Mouse (Mus musculus) forebrain, embryonic 14.5 days (tissue): Measurements from ENCODE around the gene Gm28372. TPM values are rescaled to one million over a fixed set of nuclear protein-coding genes. Genes with fewer than 3 reads are reported as not detected.
A peak's percentile ranks its signal among the peaks of the same experiment; 100 is the strongest.

Experiments used
- ATAC-seq: fragments of 200-750 bp; cut with Nextera tagmentation; 2 replicates; pipeline ENCODE4 v1.8.0; 2017; ENCODE audit warnings: mild to moderate bottlenecking, moderate library complexity
- DNase-seq: peaks from one replicate; pipeline ENCODE4 v3.0.0-alpha.2; 2015; ENCODE audit warnings: low spot score
- H3K27ac ChIP-seq: fragments of 300-500 bp; sonication (generic); 2 replicates; pipeline ENCODE4 v1.5.1; 2014; ENCODE audit warnings: low read depth, mild to moderate bottlenecking, control low read depth, low read length, moderate library complexity
- H3K27me3 ChIP-seq: fragments of 300-500 bp; sonication (generic); replicated peaks from 2 replicates; pipeline ENCODE4 v1.6.1; 2014; ENCODE audit warnings: low read length, control low read depth, mixed read lengths; ENCODE audit not compliant: control insufficient read depth, insufficient read depth
- H3K36me3 ChIP-seq: fragments of 300-500 bp; sonication (generic); 2 replicates; pipeline ENCODE4 v1.6.1; 2014; ENCODE audit warnings: low read length, control low read depth; ENCODE audit not compliant: control insufficient read depth, insufficient read depth
- H3K4me1 ChIP-seq: fragments of 300-500 bp; sonication (generic); 2 replicates; pipeline ENCODE4 v1.6.1; 2014; ENCODE audit warnings: antibody characterized with exemption, low read length, control low read depth; ENCODE audit not compliant: control insufficient read depth, insufficient read depth
- H3K4me2 ChIP-seq: fragments of 300-500 bp; sonication (generic); 2 replicates; pipeline ENCODE4 v1.6.1; 2014; ENCODE audit warnings: mild to moderate bottlenecking, control low read depth, low read length
- H3K4me3 ChIP-seq: fragments of 300-500 bp; sonication (generic); 2 replicates; pipeline ENCODE4 v1.5.1; 2014; ENCODE audit warnings: low read depth, low read length, control low read depth
- H3K9ac ChIP-seq: fragments of 300-500 bp; sonication (generic); 2 replicates; pipeline ENCODE4 v1.6.1; 2014; ENCODE audit warnings: mild to moderate bottlenecking, low read length, control low read depth, moderate library complexity
- H3K9me3 ChIP-seq: fragments of 300-500 bp; sonication (generic); replicated peaks from 2 replicates; pipeline ENCODE4 v1.6.1; 2016; ENCODE audit warnings: low read length, control low read depth, mixed read lengths; ENCODE audit not compliant: control insufficient read depth
- WGBS: fragments of 180-500 bp; shearing (Covaris S2); extraction: QIAGEN DNeasy Blood & Tissue Kit; methylation state at CpG from one replicate; pipeline ENCODE4 v1.1.7; 2014; 5-methylcytosine and 5-hydroxymethylcytosine counted together
- polyA plus RNA-seq: library from polyadenylated mRNA; unstranded; fragments of >200 nt; fragmentation: Nextera tagmentation; extraction: Ambion mirVana; gene quantifications from 2 replicates; pipeline ENCODE4 v1.2.1, GENCODE M21; 2014

Gm28372 gene
- polyA plus RNA-seq, 1 experiment from 2014 or later = not detected

DNA sequence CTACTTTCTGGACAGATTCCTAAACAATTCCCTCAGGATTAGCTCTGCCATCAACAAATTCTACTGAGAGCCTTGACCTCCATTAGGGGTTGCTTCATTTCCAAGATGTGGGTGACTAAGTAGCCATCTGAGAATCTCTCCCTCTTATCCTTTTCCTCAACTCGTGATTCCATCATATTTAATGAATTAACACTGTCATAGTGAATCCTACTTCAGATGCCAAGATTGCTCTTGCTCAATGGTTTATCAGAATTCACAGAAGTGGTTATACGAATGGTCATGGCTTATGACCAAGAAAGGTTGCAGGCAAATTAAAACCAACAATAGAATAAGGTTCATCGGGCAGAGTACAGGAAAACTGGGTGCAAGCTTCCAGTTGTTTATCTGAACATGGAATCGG, 3.1 kb upstream of the Gm28372 start:
- DNase-seq = no peak
- Histone ChIP-seq H3K9me3 (no peaks in the 10 kb centered on the region), H3K27ac (no peak overlapping the region), H3K4me2 (no peak overlapping the region), H3K9ac (no peak overlapping the region), H3K4me3 (no peak overlapping the region), H3K36me3 (no peaks in the 10 kb centered on the region), H3K4me1 (peaks cover 7% of the 10 kb centered on the region), H3K27me3 (0 out of 2 replicates have a peak, but pooled peaks cover 8% of the 10 kb centered on the region)
- WGBS = 83% methylated on average over 4 of the region's 4 CpGs
- ATAC-seq = no peak

DNA sequence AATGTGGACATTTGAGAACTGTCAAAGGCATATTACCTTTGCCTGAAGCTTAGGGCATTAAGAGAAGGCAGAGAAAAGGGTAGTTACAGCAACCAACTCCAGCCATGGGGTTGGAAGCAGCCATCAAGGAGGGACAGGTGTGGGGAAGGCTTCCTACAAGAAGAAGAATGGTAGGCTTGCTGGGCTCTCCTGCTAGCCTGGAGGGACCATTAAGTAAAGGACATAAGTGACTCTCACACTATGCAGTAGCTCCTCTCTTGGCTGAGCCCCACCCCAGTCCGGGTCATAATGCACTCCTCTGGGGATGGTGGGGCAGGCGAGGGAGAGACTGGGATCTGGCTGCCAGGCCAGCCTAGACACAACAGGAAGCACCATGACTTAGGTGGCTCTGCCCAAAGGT, 1.1 kb downstream of the Gm28372 start, which contains the start of gene Tmem239:
TSS of gene Tmem239 (plus strand) at position 301 of the 400 bp plus-strand sequence.
- ATAC-seq = no peak
- no peak within 1 kb of the TSS for H3K4me3 ChIP-seq
- H3K27me3 ChIP-seq = no peaks in the 10 kb centered on the region
- H3K4me1 ChIP-seq = 0 out of 2 replicates have a peak, but pooled peaks cover 4% of the 10 kb centered on the region
- H3K9ac ChIP-seq = no peak within 1 kb of the TSS
- WGBS = 79% methylated on average over 2 of the region's 2 CpGs
- no peak within 1 kb of the TSS for H3K4me2 ChIP-seq
- no peak for DNase-seq
- H3K36me3 ChIP-seq = no peaks in the 10 kb centered on the region
- no peaks in the 10 kb centered on the region for H3K9me3 ChIP-seq
- no peak within 1 kb of the TSS for H3K27ac ChIP-seq

DNA sequence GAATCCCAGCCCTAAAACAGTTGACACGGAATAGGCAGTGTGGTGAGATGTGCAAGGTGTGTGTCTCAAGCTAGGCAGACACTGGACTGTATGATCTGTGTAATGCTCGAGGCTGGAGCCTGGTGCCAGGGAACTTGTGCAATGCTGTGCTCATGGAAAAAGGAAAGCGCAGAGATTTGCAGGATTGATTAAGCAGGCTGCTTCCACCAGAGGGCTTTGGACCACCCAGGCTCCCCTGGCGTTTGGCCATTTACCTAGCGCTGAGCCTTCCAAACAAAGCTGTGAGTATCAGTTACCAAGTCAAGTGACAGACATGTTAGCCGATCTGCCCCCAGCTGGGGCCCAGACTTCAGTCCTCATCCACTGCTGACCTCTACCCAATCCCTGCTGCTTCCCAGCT, 3.2 kb downstream of the Gm28372 start:
- ATAC-seq = peak; percentile 40; the same call in 1 of the 2 replicates
- Histone ChIP-seq H3K4me1 (0 out of 2 replicates have a peak, but pooled peaks cover 4% of the 10 kb centered on the region), H3K4me3 (no peak overlapping the region), H3K4me2 (no peak overlapping the region), H3K27me3 (no peaks in the 10 kb centered on the region), H3K9ac (no peak overlapping the region), H3K9me3 (no peaks in the 10 kb centered on the region), H3K27ac (no peak overlapping the region), H3K36me3 (no peaks in the 10 kb centered on the region)
- whole genome bisulfite sequencing = 9% methylated on average over 6 of the region's 6 CpGs
- peak; percentile 71 for DNase-seq

DNA sequence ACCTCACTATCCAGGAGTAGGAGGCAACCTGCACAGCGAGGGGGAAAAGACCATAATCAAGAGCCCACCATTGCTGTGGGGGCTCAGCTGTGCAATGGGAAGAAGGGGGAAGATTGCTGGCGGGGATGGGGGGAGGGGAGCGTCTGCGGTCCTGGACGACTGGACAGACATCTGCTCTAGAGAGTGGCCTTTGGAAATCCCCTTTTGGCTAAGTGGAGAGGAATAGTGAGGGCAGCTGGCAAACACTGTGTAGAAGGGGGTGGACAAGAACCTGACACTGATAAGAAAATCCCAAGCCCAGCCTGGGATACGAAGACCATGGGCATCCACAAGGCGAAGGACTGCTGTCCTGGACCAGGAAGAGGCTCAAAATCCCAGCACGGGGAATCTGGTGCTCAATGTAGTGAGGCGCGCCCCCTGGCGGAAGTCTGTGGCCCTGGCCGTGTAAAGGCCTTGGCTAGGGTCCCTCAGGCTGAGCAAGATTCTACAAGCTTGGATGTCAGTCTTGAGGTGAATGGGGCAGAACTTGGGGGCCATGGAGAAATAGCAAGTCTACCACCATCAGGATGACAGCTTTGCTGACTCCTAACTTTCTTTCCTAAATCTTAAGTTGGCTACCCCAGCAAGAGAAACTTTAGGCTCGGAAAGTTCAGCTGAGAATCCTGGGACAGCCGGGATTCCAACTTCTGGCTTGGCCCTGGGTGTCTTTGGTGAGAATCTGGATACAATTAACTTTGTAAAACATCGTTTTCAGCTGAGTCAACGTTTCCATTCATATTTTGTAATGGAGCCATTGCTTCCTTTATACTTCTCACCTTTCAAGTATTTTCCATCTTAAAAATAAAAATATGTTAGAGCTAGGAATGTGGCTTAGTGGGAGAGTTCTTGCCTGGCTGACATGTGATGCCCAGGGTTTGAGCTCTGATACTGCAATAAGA, 6.8 kb downstream of the Gm28372 start:
- WGBS = 36% methylated on average over 16 of the region's 16 CpGs
- H3K4me1 ChIP-seq = 0 out of 2 replicates have a peak, but pooled peaks cover 4% of the 10 kb centered on the region

DNA sequence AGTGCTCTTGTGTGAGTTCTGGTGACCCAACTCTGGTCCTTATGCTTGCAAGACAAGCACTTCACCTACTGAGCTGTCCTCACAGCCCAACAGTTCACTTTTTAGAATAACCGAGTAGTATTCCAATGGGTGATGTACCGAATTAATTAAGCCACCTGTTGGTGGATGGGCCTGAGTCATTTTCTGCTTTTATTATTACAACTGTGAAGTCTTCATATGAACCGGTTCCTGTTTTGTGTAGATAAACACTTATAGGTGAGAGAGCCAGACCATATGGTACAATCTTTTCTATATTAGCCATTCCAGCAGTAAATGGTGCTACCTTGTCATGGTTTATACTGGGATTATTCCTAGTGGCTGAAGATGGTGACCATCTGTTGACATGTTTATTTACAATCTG, 7.7 kb downstream of the Gm28372 start:
- Histone ChIP-seq H3K27ac (no peak overlapping the region), H3K36me3 (no peaks in the 10 kb centered on the region), H3K4me1 (0 out of 2 replicates have a peak, but pooled peaks cover 4% of the 10 kb centered on the region), H3K4me3 (no peak overlapping the region), H3K4me2 (no peak overlapping the region), H3K27me3 (no peaks in the 10 kb centered on the region), H3K9ac (no peak overlapping the region), H3K9me3 (no peaks in the 10 kb centered on the region)
- WGBS = 84% methylated on average over 3 of the region's 3 CpGs
- DNase-seq = no peak
- ATAC-seq = no peak

More for the DNA sequence above, 6.8 kb downstream of the Gm28372 start:
- no peak overlapping the region for H3K4me2 ChIP-seq
- H3K9me3 ChIP-seq = no peaks in the 10 kb centered on the region
- DNase-seq = peak; percentile 88
- H3K27me3 ChIP-seq = no peaks in the 10 kb centered on the region
- ATAC-seq = peak; percentile 83
- no peak overlapping the region for H3K4me3 ChIP-seq
- no peak overlapping the region for H3K27ac ChIP-seq
- H3K36me3 ChIP-seq = no peaks in the 10 kb centered on the region
- no peak overlapping the region for H3K9ac ChIP-seq

DNA sequence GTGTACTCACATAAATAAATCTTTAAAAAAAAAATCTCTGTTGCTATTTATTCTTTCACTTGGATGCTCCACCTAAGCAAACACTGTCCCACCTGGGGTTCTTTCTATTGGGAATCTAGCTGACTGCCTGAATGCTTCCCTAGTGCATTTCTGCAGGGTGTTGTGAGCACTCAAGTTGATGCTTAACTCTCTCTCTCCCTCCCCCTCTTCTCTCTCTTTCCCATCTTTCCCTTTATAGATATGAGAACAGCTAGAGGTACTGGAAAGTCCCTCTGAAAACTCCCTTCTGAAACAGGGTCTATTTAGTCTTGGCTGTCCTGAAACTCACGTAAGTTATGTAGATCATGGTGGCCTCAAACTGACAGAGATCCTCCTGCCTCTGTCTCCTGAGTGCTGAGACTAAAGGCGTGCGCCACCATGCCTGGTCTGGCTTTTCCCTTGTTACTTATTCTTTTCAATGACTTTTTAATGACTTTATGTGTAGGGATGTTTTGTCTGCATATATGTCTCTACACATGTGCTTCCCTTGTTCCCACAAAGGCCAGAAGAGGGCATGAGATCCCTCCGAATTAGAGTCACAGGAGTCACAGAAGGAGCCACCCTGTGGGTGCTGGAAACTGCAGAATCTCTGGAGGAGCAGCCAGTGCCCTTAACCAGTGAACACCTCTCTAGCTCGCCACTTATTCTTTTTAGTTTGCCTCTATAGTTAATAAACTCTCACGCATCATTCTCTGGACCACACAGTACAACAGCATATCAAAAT, 9.2 kb downstream of the Gm28372 start:
- Histone ChIP-seq H3K9me3 (no peaks in the 10 kb centered on the region), H3K4me1 (no peaks in the 10 kb centered on the region), H3K4me3 (no peak overlapping the region), H3K27me3 (no peaks in the 10 kb centered on the region), H3K36me3 (peaks cover 4% of the 10 kb centered on the region; the same call in 1 of the 2 replicates), H3K27ac (no peak overlapping the region), H3K4me2 (no peak overlapping the region), H3K9ac (no peak overlapping the region)
- ATAC-seq = no peak
- peak; percentile 4 for DNase-seq
- WGBS = 81% methylated on average over 6 of the region's 6 CpGs

DNA sequence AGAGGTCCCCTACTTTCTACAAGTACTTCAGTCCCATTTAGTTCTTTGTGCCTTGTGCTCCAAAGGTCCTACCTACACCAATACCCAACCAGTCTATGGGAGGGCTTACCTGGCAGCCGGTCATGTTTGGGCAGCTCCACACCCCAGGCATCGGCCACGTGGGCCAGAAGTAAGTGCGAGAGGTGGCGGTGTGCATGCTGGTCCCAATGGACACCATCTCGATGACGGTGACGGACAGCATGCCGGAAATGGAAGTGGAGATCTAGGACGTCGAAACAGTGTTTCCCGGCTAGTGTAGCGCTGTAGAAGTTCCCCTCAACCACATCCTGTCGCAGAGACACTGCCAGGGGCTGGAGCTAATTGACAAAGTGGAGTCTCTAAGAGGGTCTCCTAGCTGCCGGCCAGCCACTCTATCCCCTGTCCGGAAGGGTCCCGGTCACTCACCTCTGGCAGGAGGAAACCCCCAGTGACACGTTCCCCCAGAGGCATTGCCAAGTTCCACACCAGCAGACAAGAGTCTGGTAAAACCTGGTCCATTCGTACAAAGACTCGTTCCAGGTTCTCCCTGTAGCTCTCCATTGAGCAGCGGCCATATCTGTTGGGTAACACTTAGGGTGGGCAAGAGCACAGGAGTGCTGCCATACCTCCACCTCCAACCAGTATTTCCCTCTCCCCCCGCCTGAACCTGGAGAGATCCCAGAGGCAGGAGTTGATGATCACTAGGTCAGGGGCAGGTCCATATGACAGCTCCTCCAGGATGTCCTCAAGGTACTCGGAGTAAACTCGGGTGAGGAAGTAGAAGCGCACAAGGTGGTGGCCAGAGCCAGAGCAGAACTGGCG, 17.0 kb downstream of the Gm28372 start:
- Histone ChIP-seq H3K27me3 (no peaks in the 10 kb centered on the region), H3K4me1 (peaks cover 10% of the 10 kb centered on the region), H3K4me2 (no peak overlapping the region), H3K27ac (no peak overlapping the region), H3K4me3 (no peak overlapping the region), H3K9ac (no peak overlapping the region), H3K9me3 (no peaks in the 10 kb centered on the region), H3K36me3 (peaks cover 6% of the 10 kb centered on the region; the same call in 1 of the 2 replicates)
- ATAC-seq = no peak
- 96% methylated on average over 26 of the region's 26 CpGs for WGBS
- DNase-seq = no peak

DNA sequence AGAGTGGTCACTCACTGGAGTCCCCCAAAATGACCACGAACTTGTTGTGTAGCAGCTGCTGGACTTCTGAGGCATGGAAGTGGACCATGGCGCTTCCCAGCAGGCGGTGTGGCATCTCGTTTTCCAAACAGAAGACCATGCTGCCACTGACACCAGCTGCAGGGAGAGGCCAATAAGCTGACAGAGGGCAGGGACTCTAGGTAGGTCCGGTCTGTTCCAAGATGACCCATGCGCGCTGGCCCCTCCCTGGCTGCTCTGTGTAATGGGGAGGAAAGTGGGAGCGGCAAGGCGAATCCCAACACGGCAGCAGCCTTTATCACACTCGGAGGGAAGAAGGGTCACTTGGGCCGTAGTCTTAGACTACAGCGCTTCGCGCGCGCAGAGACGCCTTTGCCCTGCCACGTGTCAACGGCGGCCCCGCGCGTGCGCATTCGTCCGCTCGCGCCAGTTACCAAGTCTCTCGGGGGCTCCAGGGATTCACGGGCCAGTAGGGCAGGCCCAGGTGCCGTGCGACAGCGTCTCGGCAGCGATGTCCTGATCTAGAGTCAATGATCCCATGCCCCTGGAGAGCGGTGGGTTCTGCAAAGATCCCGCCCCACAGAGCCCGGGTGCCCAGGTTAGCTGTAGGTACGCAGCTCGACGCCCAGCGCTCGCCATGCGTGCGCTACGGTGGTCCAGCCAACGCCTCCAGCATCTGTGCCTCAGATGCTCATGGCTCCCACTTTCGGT, 18.5 kb downstream of the Gm28372 start:
- H3K4me3 ChIP-seq = peak overlapping the region; percentile 76
- ATAC-seq (peak; percentile 76), DNase-seq (peak; percentile 84)
- 19% methylated on average over 49 of the region's 49 CpGs for WGBS
- H3K9me3 ChIP-seq = no peaks in the 10 kb centered on the region
- H3K4me1 ChIP-seq = peaks cover 10% of the 10 kb centered on the region
- H3K4me2 ChIP-seq = peak overlapping the region; percentile 90
- no peaks in the 10 kb centered on the region for H3K27me3 ChIP-seq
- peak overlapping the region; percentile 89 for H3K27ac ChIP-seq
- H3K9ac ChIP-seq = peak overlapping the region; percentile 86
- peaks cover 6% of the 10 kb centered on the region; the same call in 1 of the 2 replicates for H3K36me3 ChIP-seq
